Mouse (Mus musculus): ENCODE data around the gene Zfp36l1.
A peak's percentile ranks its signal among the peaks of the same experiment; 100 is the strongest.

GRCm38 (mm10) chr12:80146227-80147223 is 33.7 kb upstream of the Zfp36l1 start:
- TF ChIP-seq POLR2A (IDR thresholded peaks at IDR 0.05; ENCODE audit: borderline replicate concordance, extremely low read depth, insufficient read depth, insufficient read length, poor library complexity, severe bottlenecking) (no peak), CTCF (IDR thresholded peaks at IDR 0.05; ENCODE audit: borderline replicate concordance, extremely low read depth, insufficient read depth, insufficient read length) (peak; percentile 83)
